Mouse (Mus musculus): ENCODE measurements around the gene Ncapd2. TPM values are rescaled to one million over a fixed set of nuclear protein-coding genes. Genes with fewer than 3 reads are reported as not detected.

Gene Ncapd2
- total and polyA plus RNA-seq, 2 experiments from 2014 or later: 21.0 to 33.7 TPM

DNA sequence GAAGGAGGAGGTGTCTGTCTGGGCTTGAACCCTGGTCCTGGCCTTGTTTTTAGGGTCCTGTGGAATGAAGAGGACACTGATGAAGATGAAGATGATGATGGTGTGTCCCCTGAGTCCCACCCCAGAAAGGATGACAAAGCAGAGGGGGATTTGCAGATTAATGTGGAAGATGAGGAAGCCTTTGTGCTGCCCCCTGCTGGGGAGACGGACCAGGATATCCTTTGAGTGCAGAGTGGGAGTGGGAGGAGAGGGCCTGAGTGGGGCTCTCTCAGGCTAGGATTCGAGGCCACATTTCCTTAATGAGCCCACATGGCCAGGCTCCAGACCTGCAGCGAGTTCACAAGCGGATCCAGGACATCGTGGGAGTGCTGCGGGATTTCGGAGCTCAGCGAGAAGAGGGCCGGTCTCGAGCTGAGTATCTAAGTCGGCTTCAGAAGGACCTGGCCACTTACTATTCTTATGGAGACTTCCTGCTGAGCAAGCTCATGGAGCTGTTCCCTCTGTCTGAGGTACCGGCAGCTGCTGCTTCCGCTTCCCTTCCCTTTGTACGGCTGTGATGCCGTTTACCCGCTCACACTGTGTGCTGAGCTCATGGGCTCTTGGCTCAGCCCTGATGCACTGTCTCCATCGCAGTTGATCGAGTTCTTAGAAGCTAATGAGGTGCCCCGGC is 54.4 kb downstream of the Ncapd2 start:
- no peaks in the 10 kb centered on the region for H3K9me3 ChIP-seq (ENCODE audit: low read length)
- ATAC-seq (ENCODE audit: low FRiP score) (no peak), DNase-seq (ENCODE audit: low spot score) (peak; percentile 33)
- H3K4me3 ChIP-seq (ENCODE audit: low read depth, low read length): no peak overlapping the region
- H3K27ac ChIP-seq (ENCODE audit: low read depth, low read length): no peak overlapping the region
- H3K36me3 ChIP-seq (ENCODE audit: insufficient read depth, low read length): peaks cover 62% of the 10 kb centered on the region
- 86% methylated on average over 19 of the region's 19 CpGs for WGBS
- H3K27me3 ChIP-seq (ENCODE audit: insufficient read depth, low read length): no peaks in the 10 kb centered on the region
- H3K4me2 ChIP-seq (ENCODE audit: low read depth, low read length, poor library complexity, severe bottlenecking): no peak overlapping the region
- peak; percentile 73 for TF ChIP-seq CTCF (IDR thresholded peaks at IDR 0.05)
- H3K4me1 ChIP-seq (ENCODE audit: insufficient read depth, low read length): 0 out of 2 replicates have a peak, but pooled peaks cover 2% of the 10 kb centered on the region
- no peak overlapping the region for H3K9ac ChIP-seq (replicated peaks; ENCODE audit: low read length, poor library complexity, severe bottlenecking)

DNA sequence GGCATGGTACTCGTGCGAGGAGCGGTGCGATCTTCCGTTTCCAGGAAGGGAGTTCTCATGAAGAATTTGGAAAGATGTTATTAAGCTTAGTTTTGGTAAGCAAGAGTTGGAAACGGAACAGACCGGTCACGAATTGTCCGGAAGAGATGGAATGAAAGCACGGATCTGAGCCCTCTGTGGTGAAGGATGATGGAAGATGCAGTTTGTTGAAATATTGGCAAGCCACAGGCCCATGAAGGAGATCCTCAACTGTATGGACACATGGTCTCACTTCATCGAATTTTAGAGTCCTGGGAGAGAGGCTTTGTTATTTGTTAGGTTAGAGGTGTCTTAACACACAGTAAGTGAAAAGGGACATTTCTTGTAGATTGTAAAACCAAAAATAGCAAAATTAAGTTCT is 59.0 kb downstream of the Ncapd2 start:
- WGBS: 13% methylated on average over 11 of the region's 11 CpGs
- DNase-seq (ENCODE audit: low spot score): no peak
- Histone ChIP-seq H3K4me2 (ENCODE audit: low read depth, low read length, poor library complexity, severe bottlenecking) (peak overlapping the region; percentile 91), H3K4me3 (ENCODE audit: low read depth, low read length) (peak overlapping the region; percentile 50), H3K9ac (replicated peaks; ENCODE audit: low read length, poor library complexity, severe bottlenecking) (peak overlapping the region; percentile 81), H3K9me3 (ENCODE audit: low read length) (no peaks in the 10 kb centered on the region), H3K36me3 (ENCODE audit: insufficient read depth, low read length) (peaks cover 36% of the 10 kb centered on the region), H3K27me3 (ENCODE audit: insufficient read depth, low read length) (no peaks in the 10 kb centered on the region), H3K4me1 (ENCODE audit: insufficient read depth, low read length) (0 out of 2 replicates have a peak, but pooled peaks cover 2% of the 10 kb centered on the region), H3K27ac (ENCODE audit: low read depth, low read length) (no peak overlapping the region)
- no peak for ATAC-seq (ENCODE audit: low FRiP score)
- TF ChIP-seq CTCF (IDR thresholded peaks at IDR 0.05): no peak

DNA sequence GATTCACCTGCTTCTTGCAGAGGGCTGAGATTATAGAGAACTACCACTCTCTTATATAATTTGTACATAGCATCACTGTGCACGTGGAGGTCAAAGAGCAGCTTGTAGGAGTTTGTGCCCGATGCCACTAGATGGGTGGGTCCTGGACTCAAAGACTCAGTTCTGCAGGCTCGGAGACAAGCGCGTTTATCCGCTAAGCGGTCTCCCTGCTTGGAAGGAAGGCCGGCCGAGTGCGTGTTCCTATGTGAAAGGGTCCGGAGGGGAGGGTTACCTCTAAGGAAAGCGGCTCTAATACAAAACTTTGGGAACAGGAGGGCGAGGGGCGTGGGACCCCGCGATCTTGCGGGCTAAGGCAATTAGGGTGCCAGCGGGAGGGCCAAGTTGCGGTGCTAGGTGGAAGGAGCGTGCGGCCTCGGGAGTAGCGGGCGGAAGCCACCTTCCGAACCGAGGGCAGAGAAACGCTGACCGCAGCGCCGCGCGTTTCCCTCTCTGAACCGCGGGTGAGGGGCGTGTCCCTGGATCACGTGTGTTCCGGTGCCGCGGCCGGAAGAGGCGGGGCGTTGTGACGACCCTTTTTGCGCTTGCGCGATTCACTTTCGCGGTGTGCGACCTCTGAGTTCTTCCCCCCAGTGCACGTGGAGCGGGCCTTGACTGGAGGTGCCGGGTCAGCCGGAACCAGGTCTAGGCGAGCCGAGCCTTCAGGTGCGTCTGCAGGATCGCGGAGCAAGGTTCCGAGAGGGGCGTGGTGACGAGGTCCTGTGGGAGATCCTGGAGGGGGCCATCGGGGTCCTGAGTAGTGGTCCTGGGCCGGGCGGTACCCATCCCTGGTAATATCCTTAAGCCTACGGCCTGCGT is 60.0 kb downstream of the Ncapd2 start, which contains the start of gene Nop2:
Gene Nop2, plus strand, starts transcription at position 608 of the 855 bp plus-strand sequence.
- Histone ChIP-seq H3K4me3 (ENCODE audit: low read depth, low read length) (peak within 1 kb of the TSS; percentile 50), H3K27me3 (ENCODE audit: insufficient read depth, low read length) (no peaks in the 10 kb centered on the region), H3K9me3 (ENCODE audit: low read length) (no peaks in the 10 kb centered on the region), H3K9ac (replicated peaks; ENCODE audit: low read length, poor library complexity, severe bottlenecking) (peak within 1 kb of the TSS; percentile 81), H3K4me2 (ENCODE audit: low read depth, low read length, poor library complexity, severe bottlenecking) (peak within 1 kb of the TSS; percentile 91), H3K4me1 (ENCODE audit: insufficient read depth, low read length) (0 out of 2 replicates have a peak, but pooled peaks cover 2% of the 10 kb centered on the region), H3K27ac (ENCODE audit: low read depth, low read length) (peak within 1 kb of the TSS; percentile 80), H3K36me3 (ENCODE audit: insufficient read depth, low read length) (peaks cover 37% of the 10 kb centered on the region)
- no peak for TF ChIP-seq CTCF (IDR thresholded peaks at IDR 0.05)
- WGBS: under 1% methylated on average over 65 of the region's 66 CpGs
- peak; percentile 98 for ATAC-seq (ENCODE audit: low FRiP score)
- DNase-seq (ENCODE audit: low spot score): peak; percentile 96

GRCm38 (mm10) chr6:125129710-125130402 is 61.6 kb downstream of the Ncapd2 start:
- 0 out of 2 replicates have a peak, but pooled peaks cover 2% of the 10 kb centered on the region for H3K4me1 ChIP-seq (ENCODE audit: insufficient read depth, low read length)
- WGBS: 84% methylated on average over 18 of the region's 20 CpGs
- no peak overlapping the region for H3K27ac ChIP-seq (ENCODE audit: low read depth, low read length)
- H3K4me3 ChIP-seq (ENCODE audit: low read depth, low read length): no peak overlapping the region
- DNase-seq (ENCODE audit: low spot score) (no peak), ATAC-seq (ENCODE audit: low FRiP score) (no peak)
- no peak overlapping the region for H3K9ac ChIP-seq (replicated peaks; ENCODE audit: low read length, poor library complexity, severe bottlenecking)
- H3K36me3 ChIP-seq (ENCODE audit: insufficient read depth, low read length): peaks cover 38% of the 10 kb centered on the region
- TF ChIP-seq CTCF (IDR thresholded peaks at IDR 0.05): no peak
- no peaks in the 10 kb centered on the region for H3K27me3 ChIP-seq (ENCODE audit: insufficient read depth, low read length)
- H3K4me2 ChIP-seq (ENCODE audit: low read depth, low read length, poor library complexity, severe bottlenecking): no peak overlapping the region
- no peaks in the 10 kb centered on the region for H3K9me3 ChIP-seq (ENCODE audit: low read length)

GRCm38 (mm10) chr6:125128724-125129123 is 62.8 kb downstream of the Ncapd2 start:
- no peaks in the 10 kb centered on the region for H3K27me3 ChIP-seq (ENCODE audit: insufficient read depth, low read length)
- no peak for ATAC-seq (ENCODE audit: low FRiP score)
- 91% methylated on average over 12 of the region's 12 CpGs for WGBS
- 0 out of 2 replicates have a peak, but pooled peaks cover 2% of the 10 kb centered on the region for H3K4me1 ChIP-seq (ENCODE audit: insufficient read depth, low read length)
- peaks cover 41% of the 10 kb centered on the region for H3K36me3 ChIP-seq (ENCODE audit: insufficient read depth, low read length)
- H3K4me2 ChIP-seq (ENCODE audit: low read depth, low read length, poor library complexity, severe bottlenecking): no peak overlapping the region
- TF ChIP-seq CTCF (IDR thresholded peaks at IDR 0.05): no peak
- H3K4me3 ChIP-seq (ENCODE audit: low read depth, low read length): no peak overlapping the region
- H3K9ac ChIP-seq (replicated peaks; ENCODE audit: low read length, poor library complexity, severe bottlenecking): no peak overlapping the region
- no peak overlapping the region for H3K27ac ChIP-seq (ENCODE audit: low read depth, low read length)
- H3K9me3 ChIP-seq (ENCODE audit: low read length): no peaks in the 10 kb centered on the region
- DNase-seq (ENCODE audit: low spot score): no peak

Measured in midbrain, postnatal 0 days (tissue).